12 mouse cellular contexts compared by ENCODE assay signal in genomic region chr12:84203778-84204216, GRCm38 (mm10). TPM values are rescaled to one million over a fixed set of nuclear protein-coding genes. Genes with fewer than 3 reads are reported as not detected.
DNase-seq lines count a peak whose midpoint lies in the region; ATAC-seq and TF ChIP-seq lines count a peak whose summit lies in the region.
"Had no signal": no experiment of that assay in that cellular context is flagged by ENCODE, and none has a peak within 500 bp of the region (broad histone marks: within the 10 kb centered on the region; RNA-seq: fewer than 3 reads in every experiment).

No protein-coding gene starts in this region.

- WGBS in lung, embryonic 16.5 days = 47% methylated on average over 7 of the region's 7 CpGs
- WGBS in intestine, postnatal 0 days = 31% methylated on average over 7 of the region's 7 CpGs
- 45% methylated on average over 7 of the region's 7 CpGs for WGBS in stomach, embryonic 14.5 days
- WGBS in forebrain, embryonic 12.5 days = 71% methylated on average over 7 of the region's 7 CpGs

- peak; percentile 4 for DNase-seq in adrenal gland, postnatal 14 days
- no peak for DNase-seq in adrenal gland, adult 2 months
- DNase-seq in lung, postnatal 10 days = no peak
- DNase-seq: adrenal gland, postnatal 10 days; gastrocnemius, postnatal 14 days; layer of hippocampus, adult 9-11 months; thymus, postnatal 36 days had no signal

- no peaks in the 10 kb centered on the region for H3K36me3 ChIP-seq in lung, embryonic 16.5 days (ENCODE audit: control insufficient read depth, insufficient read depth, low read length)
- H3K36me3 ChIP-seq in intestine, postnatal 0 days (ENCODE audit: control insufficient read depth, insufficient read depth) = no peaks in the 10 kb centered on the region
- no peaks in the 10 kb centered on the region for H3K36me3 ChIP-seq in stomach, embryonic 14.5 days (ENCODE audit: control insufficient read depth, insufficient read depth, low read length)
- H3K36me3 ChIP-seq in forebrain, embryonic 12.5 days (replicated peaks) = no peaks in the 10 kb centered on the region

- ATAC-seq in lung, embryonic 16.5 days (ENCODE audit: low read depth) = no peak; the same call in 1 of the 2 replicates
- ATAC-seq in intestine, postnatal 0 days = peak; percentile 81
- peak; percentile 53; the same call in 1 of the 2 replicates for ATAC-seq in stomach, embryonic 14.5 days (ENCODE audit: insufficient number of reproducible peaks, insufficient read depth, low FRiP score, low read depth)
- no peak for ATAC-seq in inflammation-experienced regulatory T-cells, adult 6 months
- no peak for ATAC-seq in forebrain, embryonic 12.5 days (ENCODE audit: low FRiP score)

- H3K27me3 ChIP-seq in lung, embryonic 16.5 days (ENCODE audit: control insufficient read depth, insufficient read depth, low read depth, low read length) = no peaks in the 10 kb centered on the region
- H3K27me3 ChIP-seq in intestine, postnatal 0 days (replicated peaks; ENCODE audit: control insufficient read depth, insufficient read depth, low read length) = no peaks in the 10 kb centered on the region
- no peaks in the 10 kb centered on the region for H3K27me3 ChIP-seq in stomach, embryonic 14.5 days (ENCODE audit: control insufficient read depth, insufficient read depth, low read length)
- H3K27me3 ChIP-seq in forebrain, embryonic 12.5 days = no peaks in the 10 kb centered on the region

- H3K27ac ChIP-seq in lung, embryonic 16.5 days (ENCODE audit: low read length) = peak overlapping the region; percentile 28
- peak overlapping the region; percentile 67 for H3K27ac ChIP-seq in intestine, postnatal 0 days (ENCODE audit: low read depth, low read length)
- peak overlapping the region; percentile 53; the same call in 1 of the 2 replicates for H3K27ac ChIP-seq in stomach, embryonic 14.5 days (ENCODE audit: low read length)
- H3K27ac ChIP-seq in forebrain, embryonic 12.5 days = no peak overlapping the region

- no peaks in the 10 kb centered on the region for H3K9me3 ChIP-seq in lung, embryonic 16.5 days (ENCODE audit: control insufficient read depth, low read length)
- no peaks in the 10 kb centered on the region for H3K9me3 ChIP-seq in intestine, postnatal 0 days (ENCODE audit: control insufficient read depth)
- no peaks in the 10 kb centered on the region for H3K9me3 ChIP-seq in stomach, embryonic 14.5 days (ENCODE audit: control insufficient read depth, low read depth, low read length)
- H3K9me3 ChIP-seq in forebrain, embryonic 12.5 days = no peaks in the 10 kb centered on the region

- TF ChIP-seq CTCF in intestine, postnatal 0 days (IDR thresholded peaks at IDR 0.05; ENCODE audit: low read depth) = peak; percentile 21; the same call in 1 of the 2 replicates

- H3K4me3 ChIP-seq in lung, embryonic 16.5 days (ENCODE audit: low read length) = no peak overlapping the region
- no peak overlapping the region for H3K4me3 ChIP-seq in intestine, postnatal 0 days (ENCODE audit: low read depth, low read length)
- H3K4me3 ChIP-seq in stomach, embryonic 14.5 days (ENCODE audit: low read depth, low read length) = no peak overlapping the region
- no peak overlapping the region for H3K4me3 ChIP-seq in forebrain, embryonic 12.5 days (replicated peaks)

- H3K9ac ChIP-seq in lung, embryonic 16.5 days (ENCODE audit: low read length) = no peak overlapping the region
- H3K9ac ChIP-seq in intestine, postnatal 0 days (ENCODE audit: low read depth, low read length) = no peak overlapping the region
- no peak overlapping the region for H3K9ac ChIP-seq in stomach, embryonic 14.5 days (replicated peaks; ENCODE audit: low read depth, low read length)
- no peak overlapping the region for H3K9ac ChIP-seq in forebrain, embryonic 12.5 days

- peaks cover 56% of the 10 kb centered on the region for H3K4me1 ChIP-seq in lung, embryonic 16.5 days (replicated peaks; ENCODE audit: control insufficient read depth, insufficient read depth, low read length)
- peaks cover 10% of the 10 kb centered on the region for H3K4me1 ChIP-seq in intestine, postnatal 0 days (replicated peaks; ENCODE audit: control insufficient read depth, insufficient read depth, low read length)
- H3K4me1 ChIP-seq in stomach, embryonic 14.5 days (ENCODE audit: control insufficient read depth, insufficient read depth, low read length) = peaks cover 37% of the 10 kb centered on the region
- H3K4me1 ChIP-seq in forebrain, embryonic 12.5 days = peaks cover 13% of the 10 kb centered on the region; the same call in 1 of the 2 replicates

- no peak overlapping the region for H3K4me2 ChIP-seq in lung, embryonic 16.5 days (ENCODE audit: low read depth, low read length)
- H3K4me2 ChIP-seq in intestine, postnatal 0 days (replicated peaks; ENCODE audit: low read depth) = 0 out of 2 replicates have a peak overlapping the region, but pooled peaks have one; percentile 13
- H3K4me2 ChIP-seq in stomach, embryonic 14.5 days (replicated peaks; ENCODE audit: low read depth, low read length) = no peak overlapping the region
- no peak overlapping the region for H3K4me2 ChIP-seq in forebrain, embryonic 12.5 days

RNA-seq across cellular contexts. Expression of gene Elmsan1, which starts 14.9 kb away (rescaled TPM):
- total RNA-seq in adrenal gland, postnatal 14 days (2021) = 18.7 and 25.7 TPM in 2 replicates
- total RNA-seq in adrenal gland, adult 2 months (2021) = 10 to 100 TPM; 17.0 to 22.7 TPM
- polyA plus RNA-seq in adrenal gland, adult 2 months (2012; rRNA removed) = 14.4 and 20.4 TPM in 2 replicates
- 11.1 and 12.1 TPM in 2 replicates for polyA plus RNA-seq in lung, embryonic 16.5 days (2015; fragmentation: Nextera tagmentation; extraction: Ambion mirVana)
- polyA plus RNA-seq in intestine, postnatal 0 days (2015; fragmentation: Nextera tagmentation; extraction: Ambion mirVana) = 4.4 and 4.9 TPM in 2 replicates
- polyA plus RNA-seq in stomach, embryonic 14.5 days (2014; fragmentation: Nextera tagmentation; extraction: Ambion mirVana) = 10.2 and 10.6 TPM in 2 replicates
- polyA plus RNA-seq in inflammation-experienced regulatory T-cells, adult 6 months (2017; shearing (Covaris generic)) = 1 to 10 TPM; 3.9 to 9.5 (median 7.2) TPM
- 6.8 and 7.8 TPM in 2 replicates for polyA plus RNA-seq in forebrain, embryonic 12.5 days (2016; fragmentation: Nextera tagmentation; extraction: Ambion mirVana)

RNA-seq across cellular contexts. Expression of gene Pnma1, which starts 55.5 kb away (rescaled TPM):
- total RNA-seq in adrenal gland, postnatal 14 days (2021) = 0.30 and 0.44 TPM in 2 replicates
- total RNA-seq in adrenal gland, adult 2 months (2021) = under 1 TPM; 0.28 to 0.43 TPM
- 0.15 TPM in 1 of 2 replicates, not detected in the other for polyA plus RNA-seq in adrenal gland, adult 2 months (2012; rRNA removed)
- 2.0 and 2.2 TPM in 2 replicates for polyA plus RNA-seq in lung, embryonic 16.5 days (2015; fragmentation: Nextera tagmentation; extraction: Ambion mirVana)
- 0.30 and 0.43 TPM in 2 replicates for polyA plus RNA-seq in intestine, postnatal 0 days (2015; fragmentation: Nextera tagmentation; extraction: Ambion mirVana)
- polyA plus RNA-seq in stomach, embryonic 14.5 days (2014; fragmentation: Nextera tagmentation; extraction: Ambion mirVana) = 0.45 and 0.90 TPM in 2 replicates
- polyA plus RNA-seq in inflammation-experienced regulatory T-cells, adult 6 months (2017; shearing (Covaris generic)) = under 1 TPM in 2 of 3 experiments, not detected in 1; 0.40 to 0.44 TPM
- 2.8 and 3.4 TPM in 2 replicates for polyA plus RNA-seq in forebrain, embryonic 12.5 days (2016; fragmentation: Nextera tagmentation; extraction: Ambion mirVana)

Comparison
In these comparisons a context has a peak if more than half of its experiments do, and no peak if none do; other contexts are left out.
1. ATAC-seq: peak in intestine, postnatal 0 days (single experiment) and stomach, embryonic 14.5 days (single experiment); none in lung, embryonic 16.5 days (single experiment), inflammation-experienced regulatory T-cells, adult 6 months (single experiment) and forebrain, embryonic 12.5 days (single experiment).